Comparison of ENCODE assay signal across 13 mouse cellular contexts in the genomic region with DNA sequence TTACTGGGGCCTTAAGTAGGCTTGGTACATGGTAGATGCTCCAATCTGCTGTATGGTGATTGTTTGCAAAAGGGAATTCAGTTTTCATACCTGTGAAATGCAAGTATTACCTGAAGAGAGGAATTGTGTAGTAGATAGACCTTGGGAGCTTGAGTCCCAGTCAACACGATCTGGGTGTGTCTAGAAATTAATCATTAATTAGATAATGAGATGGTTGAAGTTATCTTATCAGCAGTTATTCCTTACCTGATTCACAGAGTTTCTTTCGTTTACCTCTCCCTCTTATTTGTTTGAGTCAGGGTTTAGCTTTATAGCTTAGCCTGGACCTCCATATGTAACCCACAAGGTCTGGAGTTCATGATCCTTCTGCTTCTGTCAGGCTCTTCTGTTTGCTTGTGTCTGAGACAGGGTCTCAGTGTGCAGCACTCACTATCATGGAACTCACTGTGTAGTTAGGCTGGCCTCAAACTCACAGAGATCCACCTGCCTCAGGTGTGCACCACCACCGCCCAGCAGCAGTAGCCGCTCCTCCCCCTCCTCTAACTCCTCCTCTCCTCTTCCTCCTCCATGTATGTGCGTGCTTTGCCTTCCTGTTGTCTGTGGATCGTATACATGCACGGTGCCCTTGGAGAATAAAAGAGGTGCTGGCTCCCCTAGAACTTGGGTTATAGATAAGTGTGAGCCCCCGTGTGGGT.
"Had no signal": no experiment of that assay in that cellular context is flagged by ENCODE, and none has a peak within 500 bp of the region (broad histone marks: within the 10 kb centered on the region; RNA-seq: fewer than 3 reads in every experiment).

No protein-coding gene starts in this region.

- H3K4me2 ChIP-seq: kidney, embryonic 15.5 days; limb, embryonic 13.5 days; liver, embryonic 13.5 days; midbrain, embryonic 13.5 days; neural tube, embryonic 12.5 days had no signal

- DNase-seq: kidney, adult 18-20 months; kidney, postnatal 14 days; left cerebral cortex, postnatal 4 days; liver, embryonic 13.5 days; lung, adult 18-20 months; retina, postnatal 1 day; right cerebral cortex, postnatal 4 days; thymus, postnatal 36 days had no signal

- H3K4me1 ChIP-seq: kidney, embryonic 15.5 days; limb, embryonic 13.5 days; liver, embryonic 13.5 days; midbrain, embryonic 13.5 days; neural tube, embryonic 12.5 days had no signal

- H3K4me3 ChIP-seq: kidney, embryonic 15.5 days; limb, embryonic 13.5 days; liver, embryonic 13.5 days; midbrain, embryonic 13.5 days; myocyte; neural tube, embryonic 12.5 days had no signal

- H3K9ac ChIP-seq: kidney, embryonic 15.5 days; limb, embryonic 13.5 days; liver, embryonic 13.5 days; midbrain, embryonic 13.5 days; neural tube, embryonic 12.5 days had no signal

- H3K27ac ChIP-seq: kidney, embryonic 15.5 days; limb, embryonic 13.5 days; liver, embryonic 13.5 days; midbrain, embryonic 13.5 days; neural tube, embryonic 12.5 days had no signal

- ATAC-seq: midbrain, embryonic 13.5 days had no signal

- H3K27me3 ChIP-seq: kidney, embryonic 15.5 days; limb, embryonic 13.5 days; liver, embryonic 13.5 days; midbrain, embryonic 13.5 days; neural tube, embryonic 12.5 days had no signal

- H3K9me3 ChIP-seq: liver, embryonic 13.5 days; midbrain, embryonic 13.5 days had no signal
